Mouse (Mus musculus): ENCODE data around the gene Scap. TPM values are rescaled to one million over a fixed set of nuclear protein-coding genes. Genes with fewer than 3 reads are reported as not detected.

Gene Scap
- polyA plus RNA-seq (2014; fragmentation: Nextera tagmentation; extraction: Ambion mirVana): 29.4 and 32.1 TPM in 2 replicates

DNA sequence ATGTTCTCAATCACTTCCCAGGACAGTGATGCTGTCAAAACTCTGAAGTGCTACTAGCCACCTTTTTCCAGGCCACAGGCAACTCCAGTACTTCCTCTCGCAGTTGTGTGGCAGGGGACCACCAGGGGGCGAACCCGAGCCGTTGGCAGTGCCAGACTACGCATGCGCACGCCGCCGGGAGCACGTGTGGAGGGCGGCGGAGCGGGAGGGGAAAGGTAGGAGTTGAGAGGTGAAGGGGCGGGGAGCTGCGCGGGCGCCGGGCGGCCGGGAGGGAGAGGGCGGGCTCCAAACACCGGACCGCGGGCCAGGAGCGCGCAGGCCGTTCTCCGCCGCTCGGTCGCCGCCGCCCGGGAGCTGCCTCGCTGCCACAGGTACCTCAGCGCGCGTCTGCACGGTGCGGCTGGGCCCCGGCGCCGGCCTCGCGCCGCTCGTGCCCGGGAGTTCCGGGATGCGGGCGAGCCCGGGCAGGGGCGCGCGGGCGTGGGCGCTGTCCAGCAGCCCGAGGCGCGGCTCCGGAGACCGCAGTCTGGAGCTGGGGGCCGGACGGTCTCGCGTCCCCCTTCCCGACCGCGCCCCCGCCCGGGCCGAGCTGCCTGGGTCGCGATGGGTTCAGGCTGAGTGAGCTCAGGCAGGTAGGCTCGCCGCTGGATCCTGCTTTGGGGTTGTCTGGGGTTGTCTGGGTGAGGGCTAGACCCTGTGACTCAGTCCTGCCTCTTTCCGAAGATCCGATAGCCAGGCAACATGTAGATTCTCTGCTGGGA, at the start of gene Scap:
Gene Scap (plus strand): TSS at position 154 of the 761 bp plus-strand sequence.
- Histone ChIP-seq H3K27ac (ENCODE audit: low read depth) (peak within 1 kb of the TSS; percentile 50; the same call in 1 of the 2 replicates), H3K4me3 (ENCODE audit: low read depth, low read length) (peak within 1 kb of the TSS; percentile 80), H3K4me2 (peak within 1 kb of the TSS; percentile 91), H3K36me3 (ENCODE audit: insufficient read depth) (no peaks in the 10 kb centered on the region), H3K9me3 (ENCODE audit: low read depth, low read length) (no peaks in the 10 kb centered on the region), H3K9ac (peak within 1 kb of the TSS; percentile 64), H3K27me3 (ENCODE audit: insufficient read depth, low read length) (no peaks in the 10 kb centered on the region), H3K4me1 (ENCODE audit: insufficient read depth) (peaks cover 4% of the 10 kb centered on the region; the same call in 1 of the 2 replicates)
- ATAC-seq (ENCODE audit: insufficient read depth) (peak; percentile 91), DNase-seq (peak; percentile 96)
- peak; percentile 99 for TF ChIP-seq CTCF (IDR thresholded peaks at IDR 0.05; ENCODE audit: low read depth)
- under 1% methylated on average over 69 of the region's 78 CpGs for WGBS

- WGBS: 88% methylated on average over 8 of the region's 10 CpGs
- H3K4me1 ChIP-seq (ENCODE audit: insufficient read depth): no peaks in the 10 kb centered on the region
- ATAC-seq (ENCODE audit: insufficient read depth) (no peak), DNase-seq (no peak)
- H3K4me3 ChIP-seq (ENCODE audit: low read depth, low read length): no peak overlapping the region
- no peak for TF ChIP-seq CTCF (IDR thresholded peaks at IDR 0.05; ENCODE audit: low read depth)
- no peak overlapping the region for H3K4me2 ChIP-seq
- no peaks in the 10 kb centered on the region for H3K36me3 ChIP-seq (ENCODE audit: insufficient read depth)
- no peaks in the 10 kb centered on the region for H3K9me3 ChIP-seq (ENCODE audit: low read depth, low read length)
- H3K27me3 ChIP-seq (ENCODE audit: insufficient read depth, low read length): no peaks in the 10 kb centered on the region
- H3K9ac ChIP-seq: no peak overlapping the region
- H3K27ac ChIP-seq (ENCODE audit: low read depth): no peak overlapping the region
These were observed 48.9 kb upstream of the Scap start for GRCm38 (mm10) chr9:110284075-110284697.

GRCm38 (mm10) chr9:110287321-110287924, 45.7 kb upstream of the Scap start:
- WGBS: 76% methylated on average over 7 of the region's 7 CpGs
- H3K27ac ChIP-seq (ENCODE audit: low read depth): no peak overlapping the region
- no peaks in the 10 kb centered on the region for H3K9me3 ChIP-seq (ENCODE audit: low read depth, low read length)
- no peak overlapping the region for H3K4me3 ChIP-seq (ENCODE audit: low read depth, low read length)
- H3K4me1 ChIP-seq (ENCODE audit: insufficient read depth): no peaks in the 10 kb centered on the region
- no peak for ATAC-seq (ENCODE audit: insufficient read depth)
- no peaks in the 10 kb centered on the region for H3K36me3 ChIP-seq (ENCODE audit: insufficient read depth)
- no peak for DNase-seq
- no peak overlapping the region for H3K4me2 ChIP-seq
- no peak for TF ChIP-seq CTCF (IDR thresholded peaks at IDR 0.05; ENCODE audit: low read depth)
- no peaks in the 10 kb centered on the region for H3K27me3 ChIP-seq (ENCODE audit: insufficient read depth, low read length)
- H3K9ac ChIP-seq: no peak overlapping the region

- DNase-seq (no peak), ATAC-seq (ENCODE audit: insufficient read depth) (no peak)
- H3K4me2 ChIP-seq: no peak overlapping the region
- no peak overlapping the region for H3K27ac ChIP-seq (ENCODE audit: low read depth)
- H3K9me3 ChIP-seq (ENCODE audit: low read depth, low read length): no peaks in the 10 kb centered on the region
- no peaks in the 10 kb centered on the region for H3K27me3 ChIP-seq (ENCODE audit: insufficient read depth, low read length)
- no peaks in the 10 kb centered on the region for H3K4me1 ChIP-seq (ENCODE audit: insufficient read depth)
- H3K36me3 ChIP-seq (ENCODE audit: insufficient read depth): no peaks in the 10 kb centered on the region
- no peak overlapping the region for H3K9ac ChIP-seq
- H3K4me3 ChIP-seq (ENCODE audit: low read depth, low read length): no peak overlapping the region
- WGBS: 67% methylated on average over 12 of the region's 12 CpGs
- no peak for TF ChIP-seq CTCF (IDR thresholded peaks at IDR 0.05; ENCODE audit: low read depth)
These were observed 39.8 kb upstream of the Scap start for GRCm38 (mm10) chr9:110293254-110293718.

DNA sequence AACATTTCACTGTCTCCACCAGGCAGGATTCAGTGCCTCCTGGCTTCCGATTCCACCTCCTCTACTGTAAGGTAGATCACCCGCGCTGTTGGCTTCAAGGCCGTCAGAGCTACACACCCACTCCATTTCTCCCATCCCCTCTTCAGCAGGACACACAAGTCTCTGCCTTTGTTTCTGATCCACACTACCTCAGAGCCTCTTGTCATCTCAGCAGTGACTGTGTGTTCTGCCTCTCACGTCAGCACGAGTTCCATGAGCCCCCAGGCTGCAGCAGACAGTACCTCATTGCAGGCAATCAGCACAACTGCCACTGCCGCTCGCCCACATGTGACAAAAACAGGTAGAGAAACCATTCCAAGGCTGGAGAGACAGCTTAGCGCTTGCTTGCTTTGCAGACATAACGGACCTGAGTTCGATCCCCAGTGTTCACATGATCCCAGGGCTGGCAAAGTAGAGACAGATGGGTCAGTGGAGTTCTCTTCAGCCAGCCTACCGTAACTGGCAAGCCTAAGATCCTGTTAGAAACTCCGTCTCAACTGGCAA, 39.1 kb upstream of the Scap start:
- 81% methylated on average over 13 of the region's 13 CpGs for WGBS

GRCm38 (mm10) chr9:110294786-110295185, 38.3 kb upstream of the Scap start:
- H3K27me3 ChIP-seq (ENCODE audit: insufficient read depth, low read length): no peaks in the 10 kb centered on the region
- no peaks in the 10 kb centered on the region for H3K36me3 ChIP-seq (ENCODE audit: insufficient read depth)
- no peak overlapping the region for H3K4me3 ChIP-seq (ENCODE audit: low read depth, low read length)
- no peak overlapping the region for H3K9ac ChIP-seq
- H3K4me2 ChIP-seq: no peak overlapping the region
- no peak for TF ChIP-seq CTCF (IDR thresholded peaks at IDR 0.05; ENCODE audit: low read depth)
- 24% methylated on average over 3 of the region's 3 CpGs for WGBS
- no peaks in the 10 kb centered on the region for H3K4me1 ChIP-seq (ENCODE audit: insufficient read depth)
- no peak for ATAC-seq (ENCODE audit: insufficient read depth)
- no peak for DNase-seq
- no peaks in the 10 kb centered on the region for H3K9me3 ChIP-seq (ENCODE audit: low read depth, low read length)
- no peak overlapping the region for H3K27ac ChIP-seq (ENCODE audit: low read depth)

More for the DNA sequence above, 39.1 kb upstream of the Scap start:
- Histone ChIP-seq H3K27ac (ENCODE audit: low read depth) (no peak overlapping the region), H3K9ac (no peak overlapping the region), H3K4me2 (no peak overlapping the region), H3K36me3 (ENCODE audit: insufficient read depth) (no peaks in the 10 kb centered on the region), H3K9me3 (ENCODE audit: low read depth, low read length) (no peaks in the 10 kb centered on the region), H3K27me3 (ENCODE audit: insufficient read depth, low read length) (no peaks in the 10 kb centered on the region), H3K4me3 (ENCODE audit: low read depth, low read length) (no peak overlapping the region), H3K4me1 (ENCODE audit: insufficient read depth) (no peaks in the 10 kb centered on the region)
- TF ChIP-seq CTCF (IDR thresholded peaks at IDR 0.05; ENCODE audit: low read depth): no peak
- ATAC-seq (ENCODE audit: insufficient read depth) (no peak), DNase-seq (no peak)

Measured in lung, embryonic 14.5 days (tissue).